Mouse (Mus musculus): Measurements from ENCODE around the gene Kcnd3.

DNA sequence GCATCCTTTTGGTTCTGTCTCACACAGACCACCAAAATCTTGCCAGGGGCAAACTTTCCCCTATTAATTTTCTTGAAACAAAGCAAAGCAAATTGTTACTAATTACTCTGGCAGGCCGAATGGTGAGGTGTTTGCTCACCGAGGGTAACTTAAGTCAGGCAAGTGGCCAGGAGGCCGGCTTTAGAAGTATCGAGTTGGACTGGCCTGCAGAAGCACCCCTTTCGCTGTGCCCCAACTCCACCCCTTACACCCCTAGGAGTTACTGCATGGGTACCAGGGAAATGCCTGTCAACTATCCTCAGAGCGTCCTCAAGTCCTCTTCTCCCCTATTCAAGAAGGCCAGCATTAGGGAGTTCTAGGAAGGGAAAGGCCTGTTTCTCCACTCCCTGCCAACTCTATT lies 251.4 kb downstream of the Kcnd3 start:
- no peak for TF ChIP-seq GATA1 (IDR thresholded peaks at IDR 0.05; ENCODE audit: borderline replicate concordance, low read length)
- no peak for TF ChIP-seq FLI1 (IDR thresholded peaks at IDR 0.05; ENCODE audit: low read length)

Measured in megakaryocyte, embryonic 14.5 days (primary cell).